8 mouse cellular contexts compared by ENCODE assay signal in genomic region chr3:37414413-37414960, GRCm38 (mm10). TPM values are rescaled to one million over a fixed set of nuclear protein-coding genes. Genes with fewer than 3 reads are reported as not detected.
DNase-seq lines count a peak whose midpoint lies in the region; ATAC-seq and TF ChIP-seq lines count a peak whose summit lies in the region.

No protein-coding gene starts in this region.

- TF ChIP-seq CTCF in midbrain, postnatal 0 days (IDR thresholded peaks at IDR 0.05), result peak; percentile 92
- peak; percentile 91 for TF ChIP-seq CTCF in stomach, postnatal 0 days (IDR thresholded peaks at IDR 0.05; ENCODE audit: low read depth)

- no peaks in the 10 kb centered on the region for H3K27me3 ChIP-seq in hindbrain, embryonic 10.5 days (ENCODE audit: insufficient read depth, poor library complexity, severe bottlenecking)
- no peaks in the 10 kb centered on the region for H3K27me3 ChIP-seq in hindbrain, embryonic 13.5 days
- no peaks in the 10 kb centered on the region for H3K27me3 ChIP-seq in midbrain, postnatal 0 days (ENCODE audit: insufficient read depth, low read length)
- H3K27me3 ChIP-seq in stomach, postnatal 0 days (ENCODE audit: control insufficient read depth, insufficient read depth, low read length), result no peaks in the 10 kb centered on the region

- intact Hi-C loops in heart, postnatal 25 days (cut with DNase I), result loop anchor here (1.0 to 10.0 kb wide), 3 partner anchors 73 to 550 kb away; partner anchors contain the start of gene 4932438A13Rik

- H3K9ac ChIP-seq in hindbrain, embryonic 13.5 days, result no peak overlapping the region
- H3K9ac ChIP-seq in midbrain, postnatal 0 days (replicated peaks; ENCODE audit: low read length, poor library complexity, severe bottlenecking), result no peak overlapping the region
- H3K9ac ChIP-seq in stomach, postnatal 0 days (ENCODE audit: low read length), result no peak overlapping the region

- H3K4me1 ChIP-seq in hindbrain, embryonic 10.5 days (replicated peaks), result peaks cover 8% of the 10 kb centered on the region
- H3K4me1 ChIP-seq in hindbrain, embryonic 13.5 days (replicated peaks), result peaks cover 10% of the 10 kb centered on the region
- H3K4me1 ChIP-seq in midbrain, postnatal 0 days (ENCODE audit: insufficient read depth, low read length), result no peaks in the 10 kb centered on the region
- H3K4me1 ChIP-seq in stomach, postnatal 0 days (replicated peaks; ENCODE audit: control insufficient read depth, insufficient read depth), result no peaks in the 10 kb centered on the region

- no peak for TF ChIP-seq EP300 in stomach, postnatal 0 days (optimal IDR thresholded peaks at IDR 0.05)

- no peak for ATAC-seq in hindbrain, embryonic 13.5 days (ENCODE audit: low FRiP score)
- 0 out of 2 replicates have a peak, but pooled peaks have one; percentile 7 for ATAC-seq in midbrain, postnatal 0 days (ENCODE audit: low FRiP score)
- peak; percentile 11; the same call in 1 of the 2 replicates for ATAC-seq in stomach, postnatal 0 days (ENCODE audit: low FRiP score, low TSS enrichment)

- no peaks in the 10 kb centered on the region for H3K9me3 ChIP-seq in hindbrain, embryonic 10.5 days
- H3K9me3 ChIP-seq in hindbrain, embryonic 13.5 days, result no peaks in the 10 kb centered on the region
- no peaks in the 10 kb centered on the region for H3K9me3 ChIP-seq in midbrain, postnatal 0 days (ENCODE audit: low read length)
- no peaks in the 10 kb centered on the region for H3K9me3 ChIP-seq in stomach, postnatal 0 days (ENCODE audit: control insufficient read depth, low read length)

- 58% methylated on average over 14 of the region's 14 CpGs for WGBS in hindbrain, embryonic 10.5 days
- WGBS in hindbrain, embryonic 13.5 days, result 55% methylated on average over 14 of the region's 14 CpGs
- WGBS in midbrain, postnatal 0 days, result 53% methylated on average over 14 of the region's 14 CpGs
- 40% methylated on average over 14 of the region's 14 CpGs for WGBS in stomach, postnatal 0 days

- H3K4me2 ChIP-seq in hindbrain, embryonic 13.5 days, result no peak overlapping the region
- H3K4me2 ChIP-seq in midbrain, postnatal 0 days (ENCODE audit: low read depth, low read length, poor library complexity, severe bottlenecking), result no peak overlapping the region
- no peak overlapping the region for H3K4me2 ChIP-seq in stomach, postnatal 0 days (replicated peaks; ENCODE audit: low read depth)

- no peaks in the 10 kb centered on the region for H3K36me3 ChIP-seq in hindbrain, embryonic 10.5 days
- H3K36me3 ChIP-seq in hindbrain, embryonic 13.5 days, result no peaks in the 10 kb centered on the region
- no peaks in the 10 kb centered on the region for H3K36me3 ChIP-seq in midbrain, postnatal 0 days (ENCODE audit: insufficient read depth, low read length)
- no peaks in the 10 kb centered on the region for H3K36me3 ChIP-seq in stomach, postnatal 0 days (ENCODE audit: control insufficient read depth, insufficient read depth, low read length)

- no peak overlapping the region for H3K27ac ChIP-seq in hindbrain, embryonic 10.5 days
- no peak overlapping the region for H3K27ac ChIP-seq in hindbrain, embryonic 13.5 days
- no peak overlapping the region for H3K27ac ChIP-seq in midbrain, postnatal 0 days (ENCODE audit: low read depth, low read length)
- H3K27ac ChIP-seq in stomach, postnatal 0 days (replicated peaks), result no peak overlapping the region

- DNase-seq in hindbrain, embryonic 10.5 days (ENCODE audit: low spot score), result peak; percentile 71
- peak; percentile 71 to 80 for DNase-seq in adrenal gland, adult 18-20 months (ENCODE audit: low spot score in 2 of 2)
- peak; percentile 92 for DNase-seq in embryo, embryonic 10.5 days (ENCODE audit: low spot score)
- DNase-seq in heart, postnatal 25 days (ENCODE audit: low spot score), result peak; percentile 38
- peak; percentile 87 to 89 for DNase-seq in left cerebral cortex, adult 18-20 months (ENCODE audit: low spot score in 2 of 2)
- peak; percentile 93 for DNase-seq in midbrain, postnatal 0 days (ENCODE audit: low spot score)
- peak; percentile 79 for DNase-seq in stomach, postnatal 0 days (ENCODE audit: low spot score)

- H3K4me3 ChIP-seq in hindbrain, embryonic 10.5 days, result no peak overlapping the region
- no peak overlapping the region for H3K4me3 ChIP-seq in hindbrain, embryonic 13.5 days
- H3K4me3 ChIP-seq in midbrain, postnatal 0 days (ENCODE audit: low read depth, low read length), result no peak overlapping the region
- H3K4me3 ChIP-seq in stomach, postnatal 0 days (ENCODE audit: low read depth, low read length), result no peak overlapping the region

RNA-seq across cellular contexts. Expression of gene Spata5, which starts 5.2 kb away (rescaled TPM):
- polyA plus RNA-seq in hindbrain, embryonic 10.5 days (2016; fragmentation: Nextera tagmentation; extraction: Ambion mirVana), result 43.4 and 44.1 TPM in 2 replicates
- polyA plus RNA-seq in hindbrain, embryonic 13.5 days (2015; fragmentation: Nextera tagmentation; extraction: Ambion mirVana), result 30.6 and 38.3 TPM in 2 replicates
- total RNA-seq in adrenal gland, adult 18-20 months (2021), result 10 to 100 TPM; 43.6 to 51.2 TPM
- total RNA-seq in heart, postnatal 25 days (2021), result 10 to 100 TPM; 11.9 to 13.7 TPM
- total RNA-seq in left cerebral cortex, adult 18-20 months (2021), result 10 to 100 TPM; 24.0 to 32.8 TPM
- 17.4 and 19.5 TPM in 2 replicates for total RNA-seq in midbrain, postnatal 0 days (2014; rRNA removed)
- 18.9 and 20.2 TPM in 2 replicates for polyA plus RNA-seq in midbrain, postnatal 0 days (2015; fragmentation: Nextera tagmentation; extraction: Ambion mirVana)
- 14.3 and 14.8 TPM in 2 replicates for polyA plus RNA-seq in stomach, postnatal 0 days (2015; fragmentation: Nextera tagmentation; extraction: Ambion mirVana)

RNA-seq across cellular contexts. Expression of gene Nudt6, which starts 5.5 kb away (rescaled TPM):
- polyA plus RNA-seq in hindbrain, embryonic 10.5 days (2016; fragmentation: Nextera tagmentation; extraction: Ambion mirVana), result 3.4 and 4.9 TPM in 2 replicates
- 6.4 and 6.6 TPM in 2 replicates for polyA plus RNA-seq in hindbrain, embryonic 13.5 days (2015; fragmentation: Nextera tagmentation; extraction: Ambion mirVana)
- total RNA-seq in adrenal gland, adult 18-20 months (2021), result 10 to 100 TPM; 15.9 to 18.8 TPM
- total RNA-seq in heart, postnatal 25 days (2021), result 10 to 100 TPM; 28.2 to 30.5 TPM
- 1 to 10 TPM; 5.0 to 6.3 TPM for total RNA-seq in left cerebral cortex, adult 18-20 months (2021)
- 1.3 and 4.3 TPM in 2 replicates for total RNA-seq in midbrain, postnatal 0 days (2014; rRNA removed)
- 10.7 and 10.9 TPM in 2 replicates for polyA plus RNA-seq in midbrain, postnatal 0 days (2015; fragmentation: Nextera tagmentation; extraction: Ambion mirVana)
- 9.2 and 10.8 TPM in 2 replicates for polyA plus RNA-seq in stomach, postnatal 0 days (2015; fragmentation: Nextera tagmentation; extraction: Ambion mirVana)

Comparison
In these comparisons a context has a peak if more than half of its experiments do, and no peak if none do; other contexts are left out.
1. DNase-seq: peak in every context shown above with its lines; median percentile 93 in midbrain, postnatal 0 days; 92 in embryo, embryonic 10.5 days; 88 in left cerebral cortex, adult 18-20 months; 79 in stomach, postnatal 0 days; 76 in adrenal gland, adult 18-20 months; 71 in hindbrain, embryonic 10.5 days; 38 in heart, postnatal 25 days.